Mouse (Mus musculus) forebrain, embryonic 16.5 days (tissue): ENCODE measurements at regions not wholly inside any gene's neighbourhood (a gene's known extent, or its start where the extent isn't known, plus 50 kb on each side); places are given as distances from the start of the nearest gene placed in this dataset.

Source experiments
- ATAC-seq: fragments of 200-750 bp; cut with Nextera tagmentation; 2 replicates; pipeline ENCODE4 v1.8.0; 2017; ENCODE audit warnings: mild to moderate bottlenecking, moderate library complexity
- H3K27ac ChIP-seq: fragments of 300-500 bp; sonication (generic); 2 replicates; pipeline ENCODE4 v1.5.1; 2014; ENCODE audit warnings: low read length, control low read depth
- H3K27me3 ChIP-seq: fragments of 300-500 bp; sonication (generic); replicated peaks from 2 replicates; pipeline ENCODE4 v1.6.1; 2014; ENCODE audit warnings: low read length; ENCODE audit not compliant: control insufficient read depth, insufficient read depth
- H3K36me3 ChIP-seq: fragments of 300-500 bp; sonication (generic); 2 replicates; pipeline ENCODE4 v1.6.1; 2014; ENCODE audit not compliant: control insufficient read depth, insufficient read depth
- H3K4me1 ChIP-seq: fragments of 300-500 bp; sonication (generic); replicated peaks from 2 replicates; pipeline ENCODE4 v1.6.1; 2014; ENCODE audit warnings: low read length; ENCODE audit not compliant: control insufficient read depth, insufficient read depth
- H3K4me2 ChIP-seq: fragments of 300-500 bp; sonication (generic); 2 replicates; pipeline ENCODE4 v1.6.1; 2014; ENCODE audit warnings: mild to moderate bottlenecking, low read length, control low read depth
- H3K4me3 ChIP-seq: fragments of 300-500 bp; sonication (generic); replicated peaks from 2 replicates; pipeline ENCODE4 v1.5.1; 2014; ENCODE audit warnings: mild to moderate bottlenecking, low read length, control low read depth
- H3K9ac ChIP-seq: fragments of 300-500 bp; sonication (generic); replicated peaks from 2 replicates; pipeline ENCODE4 v1.6.1; 2014; ENCODE audit warnings: low read depth, low read length, control low read depth
- H3K9me3 ChIP-seq: fragments of 300-500 bp; sonication (generic); 2 replicates; pipeline ENCODE4 v1.6.1; 2016; ENCODE audit warnings: low read length; ENCODE audit not compliant: control insufficient read depth
- WGBS: fragments of 180-500 bp; shearing (Covaris S2); extraction: QIAGEN DNeasy Blood & Tissue Kit; methylation state at CpG from one replicate; pipeline ENCODE4 v1.1.7; 2014; 5-methylcytosine and 5-hydroxymethylcytosine counted together

DNA sequence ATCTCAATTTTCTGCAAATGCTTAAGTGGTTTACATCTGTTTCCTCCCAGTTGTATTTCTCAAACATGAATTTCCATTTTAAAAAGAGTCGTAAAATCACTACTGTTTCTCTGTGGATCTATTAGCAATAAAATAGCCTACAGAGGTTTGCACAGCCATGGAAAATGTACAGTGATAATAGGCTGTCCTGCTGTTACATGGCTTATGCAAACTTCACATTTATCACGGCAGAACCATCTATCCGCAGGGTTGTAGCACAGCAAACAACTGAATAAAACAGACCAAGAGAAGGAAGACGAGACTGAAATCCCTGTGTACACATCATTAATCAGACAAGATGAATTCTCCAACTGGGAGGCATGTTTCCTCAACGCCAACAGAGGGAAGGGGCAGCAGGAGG, 222.1 kb downstream of the Skap2 start:
- Histone ChIP-seq H3K4me2 (no peak overlapping the region), H3K4me1 (no peaks in the 10 kb centered on the region), H3K27ac (no peak overlapping the region), H3K4me3 (no peak overlapping the region), H3K9ac (no peak overlapping the region), H3K9me3 (no peaks in the 10 kb centered on the region), H3K27me3 (no peaks in the 10 kb centered on the region), H3K36me3 (no peaks in the 10 kb centered on the region)
- WGBS = 73% methylated on average over 5 of the region's 5 CpGs
- ATAC-seq = no peak

DNA sequence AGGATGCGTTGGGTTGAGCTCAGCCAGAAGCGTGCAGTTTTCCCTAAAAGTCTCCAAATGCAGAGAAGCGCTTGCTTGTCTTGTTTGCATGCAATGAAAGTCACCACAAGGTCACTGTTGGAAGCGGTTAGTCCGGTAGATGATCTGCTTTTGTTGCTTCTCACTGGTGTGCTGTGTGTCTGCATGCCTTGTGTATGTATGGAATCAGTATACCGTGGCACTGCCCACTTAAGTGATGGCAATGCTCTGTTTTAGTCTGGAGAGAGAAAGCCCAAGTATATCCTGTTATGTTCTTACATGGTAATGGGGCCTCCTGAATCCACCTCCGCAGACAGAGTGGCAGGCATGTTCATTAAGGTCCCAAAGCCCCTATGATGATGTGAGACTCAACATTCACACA, 221.7 kb downstream of the Skap2 start:
- Histone ChIP-seq H3K4me2 (no peak overlapping the region), H3K36me3 (no peaks in the 10 kb centered on the region), H3K4me3 (no peak overlapping the region), H3K27me3 (no peaks in the 10 kb centered on the region), H3K9me3 (no peaks in the 10 kb centered on the region), H3K27ac (no peak overlapping the region), H3K9ac (no peak overlapping the region), H3K4me1 (no peaks in the 10 kb centered on the region)
- no peak for ATAC-seq
- WGBS = 85% methylated on average over 7 of the region's 7 CpGs

DNA sequence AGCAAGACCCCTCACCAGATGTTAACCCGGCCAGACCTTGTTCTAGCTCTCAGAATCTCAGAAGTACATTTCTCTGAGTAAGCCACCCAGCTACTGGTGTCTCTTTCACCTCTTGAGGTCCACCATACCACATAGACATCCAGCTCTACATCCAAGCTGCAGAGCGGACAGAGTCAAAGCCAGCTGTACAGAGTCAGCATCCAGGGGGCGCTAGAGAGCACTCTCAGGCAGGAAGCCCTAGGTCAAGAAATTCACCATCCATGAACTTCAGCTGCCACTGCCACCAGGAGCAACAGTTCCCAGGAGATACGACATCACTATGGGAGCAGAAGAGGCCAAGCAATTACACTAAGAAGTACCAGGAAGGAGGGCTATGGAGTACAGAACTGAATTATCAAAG, 217.0 kb downstream of the Skap2 start:
- Histone ChIP-seq H3K9ac (no peak overlapping the region), H3K9me3 (no peaks in the 10 kb centered on the region), H3K27me3 (no peaks in the 10 kb centered on the region), H3K4me1 (no peaks in the 10 kb centered on the region), H3K27ac (no peak overlapping the region), H3K4me3 (no peak overlapping the region), H3K4me2 (no peak overlapping the region), H3K36me3 (no peaks in the 10 kb centered on the region)
- 61% methylated on average over 4 of the region's 4 CpGs for WGBS
- ATAC-seq = no peak

GRCm38 (mm10) chr6:51798577-51799240, 213.6 kb downstream of the Skap2 start:
- Histone ChIP-seq H3K9ac (no peak overlapping the region), H3K36me3 (no peaks in the 10 kb centered on the region), H3K27ac (no peak overlapping the region), H3K4me1 (no peaks in the 10 kb centered on the region), H3K4me3 (no peak overlapping the region), H3K4me2 (no peak overlapping the region), H3K27me3 (no peaks in the 10 kb centered on the region), H3K9me3 (no peaks in the 10 kb centered on the region)
- 92% methylated on average over 12 of the region's 12 CpGs for WGBS
- no peak for ATAC-seq

- no peaks in the 10 kb centered on the region for H3K36me3 ChIP-seq
- H3K4me1 ChIP-seq = no peaks in the 10 kb centered on the region
- no peak overlapping the region for H3K9ac ChIP-seq
- no peak overlapping the region for H3K27ac ChIP-seq
- H3K4me2 ChIP-seq = no peak overlapping the region
- 87% methylated on average over 7 of the region's 7 CpGs for WGBS
- H3K27me3 ChIP-seq = no peaks in the 10 kb centered on the region
- no peaks in the 10 kb centered on the region for H3K9me3 ChIP-seq
- no peak overlapping the region for H3K4me3 ChIP-seq
- no peak for ATAC-seq
Measured at GRCm38 (mm10) chr6:51805656-51806055, 206.7 kb downstream of the Skap2 start.
